Mouse (Mus musculus) testis, adult 2 months (tissue): Measurements from ENCODE around the gene Tpra1.

Experiments used
- CTCF ChIP-seq: fragments of 200-500 bp; IDR thresholded peaks from 2 replicates; pipeline ENCODE4 v1.5.1; 2012; ENCODE audit warnings: low read depth, mild to moderate bottlenecking, inconsistent platforms, low read length, moderate library complexity; ENCODE audit not compliant: control insufficient read depth, insufficient read depth, insufficient replicate concordance
- POLR2A ChIP-seq: fragments of 200-500 bp; IDR thresholded peaks from 2 replicates; pipeline ENCODE4 v1.6.1; 2012; ENCODE audit warnings: low read depth, mild to moderate bottlenecking, inconsistent platforms, low read length, moderate library complexity; ENCODE audit not compliant: control insufficient read depth

DNA sequence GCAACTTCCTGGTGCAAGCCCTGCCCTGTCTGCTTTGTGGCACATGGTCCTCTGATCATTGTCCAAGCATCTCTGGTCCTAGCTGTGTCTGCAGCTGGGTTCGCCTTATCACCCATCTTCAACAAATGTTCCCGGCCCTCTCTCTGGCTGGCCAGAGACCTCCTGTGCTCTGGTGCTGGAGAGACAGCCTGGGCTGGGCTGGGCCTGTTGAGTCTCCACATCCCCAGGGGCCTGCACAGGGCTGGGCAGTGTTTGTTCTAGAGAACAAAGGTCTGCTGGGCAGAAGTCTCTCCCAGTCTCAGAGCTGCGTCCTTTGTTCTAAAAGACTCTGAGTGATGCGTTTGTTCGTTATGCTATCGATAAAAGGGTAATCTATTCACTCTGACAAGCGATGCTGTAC lies 28.0 kb downstream of the Tpra1 start:
- TF ChIP-seq CTCF (no peak), POLR2A (no peak)
